Mouse (Mus musculus) liver, embryonic 14.5 days (tissue): Measurements from ENCODE around the gene Ccdc149. TPM values are rescaled to one million over a fixed set of nuclear protein-coding genes. Genes with fewer than 3 reads are reported as not detected.

Experiments
- ATAC-seq: fragments of 200-750 bp; cut with Nextera tagmentation; 2 replicates; pipeline ENCODE4 v1.8.0; 2017; ENCODE audit warnings: moderate number of reproducible peaks, mild to moderate bottlenecking, moderate library complexity; ENCODE audit not compliant: insufficient read depth
- DNase-seq, 3 experiments: peaks; one replicate each; pipeline ENCODE4 v3.0.0-alpha.2; 2012 to 2013; ENCODE audit warnings: low read depth in 3 of 3, low spot score in 3 of 3
- H3K27ac ChIP-seq: fragments of 300-500 bp; sonication (generic); 2 replicates; pipeline ENCODE4 v1.5.1; 2014; ENCODE audit warnings: moderate library complexity, mild to moderate bottlenecking, control low read depth, inconsistent platforms
- H3K27me3 ChIP-seq: fragments of 300-500 bp; sonication (generic); 2 replicates; pipeline ENCODE4 v1.6.1; 2014; ENCODE audit warnings: mild to moderate bottlenecking, low read length, moderate library complexity; ENCODE audit not compliant: control insufficient read depth, insufficient read depth
- H3K36me3 ChIP-seq: fragments of 300-500 bp; sonication (generic); replicated peaks from 2 replicates; pipeline ENCODE4 v1.6.1; 2014; ENCODE audit warnings: low read depth; ENCODE audit not compliant: control insufficient read depth, insufficient read depth
- H3K4me1 ChIP-seq, 2 experiments: fragments of 200-500 bp in 1 of 2; fragments of 300-500 bp in 1 of 2; sonication (generic) in 1 of 2; replicated peaks; 2 replicates each; pipeline ENCODE4 v1.6.1; 2012 to 2014; ENCODE audit warnings: antibody characterized with exemption in 1 of 2, inconsistent platforms in 1 of 2, low read length in 1 of 2; ENCODE audit not compliant: control insufficient read depth in 2 of 2, insufficient read depth in 2 of 2
- H3K4me2 ChIP-seq: fragments of 300-500 bp; sonication (generic); 2 replicates; pipeline ENCODE4 v1.6.1; 2014; ENCODE audit warnings: low read depth, mild to moderate bottlenecking, control low read depth, moderate library complexity
- H3K4me3 ChIP-seq, 2 experiments: fragments of 200-500 bp in 1 of 2; fragments of 300-500 bp in 1 of 2; sonication (generic) in 1 of 2; 2 replicates each; pipeline ENCODE4 v1.5.1; 2012 to 2014; ENCODE audit warnings: low read depth in 2 of 2, low read length in 2 of 2, mild to moderate bottlenecking in 2 of 2, control low read depth in 1 of 2, inconsistent platforms in 1 of 2, moderate library complexity in 1 of 2; ENCODE audit not compliant: insufficient read depth in 1 of 2
- H3K9ac ChIP-seq: fragments of 300-500 bp; sonication (generic); replicated peaks from 2 replicates; pipeline ENCODE4 v1.6.1; 2014; ENCODE audit warnings: mild to moderate bottlenecking, control low read depth, moderate library complexity
- H3K9me3 ChIP-seq: fragments of 300-500 bp; sonication (generic); 2 replicates; pipeline ENCODE4 v1.6.1; 2016; ENCODE audit warnings: low read length, mixed read lengths; ENCODE audit not compliant: control insufficient read depth
- CTCF ChIP-seq: IDR thresholded peaks from 2 replicates; pipeline ENCODE4 v1.5.1; 2016; ENCODE audit warnings: antibody characterized with exemption, low read depth, control low read depth
- EP300 ChIP-seq: IDR thresholded peaks from 2 replicates; pipeline ENCODE4 v1.6.1; 2016; ENCODE audit warnings: antibody characterized with exemption, low read depth
- WGBS: fragments of 180-500 bp; shearing (Covaris S2); extraction: QIAGEN DNeasy Blood & Tissue Kit; methylation state at CpG from one replicate; pipeline ENCODE4 v1.1.7; 2014; ENCODE audit not compliant: insufficient replicate concordance; 5-methylcytosine and 5-hydroxymethylcytosine counted together
- polyA plus RNA-seq, 2 experiments: library from polyadenylated mRNA; depleted of rRNA in 1 of 2; stranded (reverse) in 1 of 2; unstranded in 1 of 2; fragments of >200 nt; fragmentation: Nextera tagmentation in 1 of 2; extraction: Ambion mirVana in 1 of 2; gene quantifications; 2 replicates each; pipeline versions ENCODE4 v1.2.1 to v1.2.3; 2012 to 2014

The Ccdc149 gene
- polyA plus RNA-seq, 2 experiments: 0.33 to 0.76 TPM

- 48% methylated on average over 2 of the region's 2 CpGs for WGBS
- Histone ChIP-seq H3K4me3 (no peak overlapping the region), H3K4me1 (no peaks in the 10 kb centered on the region; a peak in 1 of 4 replicates)
Observed at GRCm38 (mm10) chr5:52350451-52350850, 120.9 kb downstream of the Ccdc149 start.

GRCm38 (mm10) chr5:52346890-52347289, 124.4 kb downstream of the Ccdc149 start:
- no peaks in the 10 kb centered on the region for H3K9me3 ChIP-seq
- H3K27ac ChIP-seq: no peak overlapping the region
- no peak overlapping the region for H3K4me2 ChIP-seq
- ATAC-seq (no peak), DNase-seq (no peak)
- no peaks in the 10 kb centered on the region for H3K27me3 ChIP-seq
- H3K4me1 ChIP-seq: no peaks in the 10 kb centered on the region
- H3K9ac ChIP-seq: no peak overlapping the region
- no peak for TF ChIP-seq EP300
- TF ChIP-seq CTCF: no peak
- WGBS: 48% methylated on average over 2 of the region's 2 CpGs
- no peak overlapping the region for H3K4me3 ChIP-seq
- H3K36me3 ChIP-seq: no peaks in the 10 kb centered on the region

More at GRCm38 (mm10) chr5:52350451-52350850, 120.9 kb downstream of the Ccdc149 start:
- DNase-seq (no peak), ATAC-seq (no peak)
- no peak for TF ChIP-seq EP300
- TF ChIP-seq CTCF: no peak
- Histone ChIP-seq H3K9me3 (no peaks in the 10 kb centered on the region), H3K27ac (no peak overlapping the region), H3K4me2 (no peak overlapping the region), H3K9ac (no peak overlapping the region), H3K27me3 (no peaks in the 10 kb centered on the region), H3K36me3 (no peaks in the 10 kb centered on the region)

GRCm38 (mm10) chr5:52339134-52339533, 132.2 kb downstream of the Ccdc149 start:
- Histone ChIP-seq H3K4me2 (no peak overlapping the region), H3K36me3 (no peaks in the 10 kb centered on the region), H3K27ac (no peak overlapping the region), H3K27me3 (no peaks in the 10 kb centered on the region), H3K4me3 (no peak overlapping the region), H3K9ac (no peak overlapping the region), H3K4me1 (no peaks in the 10 kb centered on the region), H3K9me3 (no peaks in the 10 kb centered on the region)
- ATAC-seq: no peak
- WGBS: 67% methylated on average over 2 of the region's 2 CpGs
- TF ChIP-seq EP300 (no peak), CTCF (no peak)
- DNase-seq: no peak

GRCm38 (mm10) chr5:52335590-52335989, 135.7 kb downstream of the Ccdc149 start:
- no peak for TF ChIP-seq CTCF
- TF ChIP-seq EP300: no peak
- Histone ChIP-seq H3K36me3 (no peaks in the 10 kb centered on the region), H3K4me1 (no peaks in the 10 kb centered on the region; a peak in 1 of 4 replicates), H3K9me3 (no peaks in the 10 kb centered on the region), H3K27me3 (no peaks in the 10 kb centered on the region), H3K4me2 (no peak overlapping the region), H3K27ac (no peak overlapping the region), H3K9ac (no peak overlapping the region), H3K4me3 (no peak overlapping the region)
- 52% methylated on average over 3 of the region's 3 CpGs for WGBS
- no peak for DNase-seq
- no peak for ATAC-seq

GRCm38 (mm10) chr5:52332120-52332519, 139.2 kb downstream of the Ccdc149 start:
- 16% methylated on average over 8 of the region's 8 CpGs for WGBS

More at GRCm38 (mm10) chr5:52332120-52332519, 139.2 kb downstream of the Ccdc149 start:
- TF ChIP-seq CTCF: no peak
- TF ChIP-seq EP300: no peak
- no peaks in the 10 kb centered on the region for H3K9me3 ChIP-seq
- no peaks in the 10 kb centered on the region; a peak in 1 of 4 replicates for H3K4me1 ChIP-seq
- ATAC-seq (no peak), DNase-seq (no peak)
- no peaks in the 10 kb centered on the region for H3K36me3 ChIP-seq
- H3K4me2 ChIP-seq: no peak overlapping the region
- H3K27me3 ChIP-seq: no peaks in the 10 kb centered on the region
- no peak overlapping the region for H3K4me3 ChIP-seq
- no peak overlapping the region for H3K9ac ChIP-seq
- no peak overlapping the region for H3K27ac ChIP-seq

Other genes with a start within 250 kb of the Ccdc149 start
- 2.8 and 3.4 TPM in 2 replicates for gene Sod3, start 107.7 kb downstream of the Ccdc149 start, polyA plus RNA-seq (2012; rRNA removed)
- gene Sod3, start 107.7 kb downstream of the Ccdc149 start, polyA plus RNA-seq (2014; fragmentation: Nextera tagmentation; extraction: Ambion mirVana): 4.8 and 5.0 TPM in 2 replicates
- gene Lgi2, start 94.9 kb upstream of the Ccdc149 start, polyA plus RNA-seq (2012; rRNA removed): 0.25 and 0.36 TPM in 2 replicates
- 0.16 and 0.20 TPM in 2 replicates for gene Lgi2, start 94.9 kb upstream of the Ccdc149 start, polyA plus RNA-seq (2014; fragmentation: Nextera tagmentation; extraction: Ambion mirVana)
- gene Sepsecs, start 198.2 kb upstream of the Ccdc149 start, polyA plus RNA-seq (2012; rRNA removed): 4.4 and 6.0 TPM in 2 replicates
- gene Sepsecs, start 198.2 kb upstream of the Ccdc149 start, polyA plus RNA-seq (2014; fragmentation: Nextera tagmentation; extraction: Ambion mirVana): 6.4 and 8.5 TPM in 2 replicates